Mouse (Mus musculus) cerebellum, adult 18-20 months (tissue): ENCODE data around the gene Mrpl11.
A peak's percentile ranks its signal among the peaks of the same experiment; 100 is the strongest.
"Not testable (repeated sequence)": the region's sequence is repeated elsewhere in the genome, so short reads cannot be mapped to it uniquely, and the experiment has no call there.

ENCODE experiments used
- DNase-seq, 2 experiments: peaks; one replicate each; pipeline ENCODE4 v3.0.0; 2021

Mrpl11 gene

DNA sequence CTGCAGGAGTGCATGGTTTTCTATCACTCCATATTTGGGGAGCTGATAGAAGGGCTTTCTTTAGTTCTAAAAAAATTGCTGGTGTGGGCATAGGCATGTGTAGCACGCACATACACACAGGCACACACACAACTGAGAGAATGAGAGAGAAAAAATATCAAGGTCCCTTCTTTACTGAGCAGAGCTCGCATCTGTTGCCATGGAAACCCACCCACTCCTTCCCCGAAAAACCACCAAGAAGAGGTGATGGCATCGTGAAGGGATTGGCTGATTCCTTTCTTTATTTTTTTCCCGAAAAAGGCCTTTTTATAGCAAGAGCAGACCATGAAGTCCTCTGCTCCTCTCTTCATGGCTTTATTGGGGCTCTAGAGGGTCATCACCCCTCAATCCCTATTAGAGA, 32.1 kb downstream of the Mrpl11 start:
- DNase-seq, result no peak

DNA sequence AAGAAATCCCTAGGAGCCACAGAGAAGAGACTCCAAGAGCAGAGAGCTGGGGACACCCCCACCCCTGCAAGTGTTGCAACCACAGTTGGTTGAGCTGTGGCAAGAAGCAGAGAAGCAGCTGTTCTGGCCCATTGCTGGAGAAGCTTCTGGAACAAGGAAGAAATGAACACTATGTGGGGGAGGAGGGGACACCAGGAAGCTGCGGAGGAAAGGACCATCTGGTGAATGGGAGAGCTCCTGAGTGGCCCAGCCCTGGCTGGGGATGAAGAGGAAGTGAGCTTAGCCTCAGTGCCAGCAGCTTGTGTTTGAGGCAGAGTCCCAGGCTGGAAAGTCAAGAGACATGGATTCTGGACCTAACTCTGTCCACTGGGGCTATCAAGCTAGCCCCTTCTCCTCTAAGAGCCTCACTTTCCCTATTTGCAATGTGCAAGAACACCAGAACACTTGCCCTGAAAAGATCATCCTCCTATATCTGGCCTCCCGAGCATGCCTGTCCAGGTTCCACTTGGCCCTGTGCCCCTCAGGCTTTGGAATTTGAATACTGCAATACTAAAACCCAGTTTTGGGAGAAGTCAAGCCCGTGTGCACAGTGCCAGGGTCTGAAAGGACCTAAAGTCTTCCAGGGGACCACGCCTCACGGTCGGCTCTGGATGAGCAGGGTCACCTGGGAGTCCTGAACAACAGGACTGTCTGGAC, 37.6 kb downstream of the Mrpl11 start:
- peak; percentile 50 to 59 for DNase-seq

DNA sequence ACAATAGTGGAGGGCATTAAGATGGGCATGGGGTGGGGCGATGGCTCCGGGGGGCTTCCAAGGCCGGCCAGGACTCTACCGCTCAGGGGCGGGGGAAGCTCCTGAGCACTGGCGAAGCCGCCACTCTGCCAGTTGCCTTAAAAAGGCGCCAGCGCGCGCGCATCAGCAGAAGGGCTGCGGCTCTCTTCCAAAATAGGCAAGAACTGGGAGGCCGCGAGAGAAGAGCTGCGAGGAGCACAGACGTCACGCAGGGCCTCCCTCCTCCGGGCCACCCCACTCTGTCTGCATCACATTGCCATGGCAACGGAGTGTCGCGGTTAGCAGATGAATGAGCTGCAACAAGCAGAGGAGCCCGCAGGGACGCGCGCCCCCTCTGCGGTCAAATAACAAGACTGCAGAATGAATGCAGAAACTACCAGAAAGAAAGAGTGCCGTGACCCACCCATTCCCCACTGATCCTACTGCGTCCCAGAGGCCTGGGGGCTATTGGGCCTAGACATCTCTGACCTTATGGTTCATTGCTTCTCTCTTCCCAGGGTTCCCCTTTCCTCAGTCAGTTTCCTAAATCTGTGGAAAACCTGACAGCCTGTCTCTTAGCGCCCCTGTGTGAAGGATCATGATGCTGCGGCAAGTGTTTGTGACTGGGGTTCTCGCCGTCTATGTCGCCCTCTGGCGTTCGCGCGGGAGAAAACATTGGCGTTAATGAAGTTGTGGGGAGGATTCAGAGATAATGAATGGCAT, 39.9 kb downstream of the Mrpl11 start:
- peak; percentile 90 to 91 for DNase-seq

DNA sequence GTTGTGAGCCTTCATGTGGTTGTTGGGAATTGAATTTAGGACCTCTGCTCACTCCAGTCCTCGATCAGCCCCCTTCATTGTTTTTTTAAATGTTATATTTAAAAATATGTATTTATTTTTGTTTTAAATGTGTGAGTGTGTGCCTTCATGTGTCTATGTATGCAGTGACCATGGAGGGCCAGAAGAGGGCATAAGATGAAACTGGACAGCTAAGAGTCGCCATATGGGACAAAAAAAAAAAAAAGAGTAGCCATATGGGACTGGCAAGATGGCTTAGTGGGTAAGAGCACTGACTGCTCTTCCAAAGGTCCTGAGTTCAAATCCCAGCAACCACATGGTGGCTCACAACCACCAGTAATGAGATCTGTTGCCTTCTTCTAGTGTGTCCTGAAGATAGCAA, 41.7 kb downstream of the Mrpl11 start:
- DNase-seq, result not testable (repeated sequence)

DNA sequence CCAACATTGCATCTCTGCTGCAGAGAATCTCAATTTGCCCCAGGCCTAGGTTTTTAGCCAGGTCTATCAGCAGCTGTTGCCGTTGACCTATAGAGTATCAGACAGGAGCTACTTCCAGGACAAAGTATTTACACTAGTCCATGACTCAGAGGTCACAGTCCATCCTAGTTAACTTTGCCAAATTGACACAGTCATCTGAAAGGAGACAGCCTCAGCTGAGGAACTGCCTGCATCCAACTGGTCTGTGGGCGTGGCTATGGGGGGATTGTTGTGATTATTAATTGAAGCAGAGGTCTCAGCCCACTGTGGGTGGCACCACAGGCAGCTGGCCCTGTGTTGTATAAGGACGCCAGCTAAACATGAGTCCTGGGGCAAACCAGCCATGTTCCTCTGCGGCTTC, 43.0 kb downstream of the Mrpl11 start:
- DNase-seq, result no peak

DNA sequence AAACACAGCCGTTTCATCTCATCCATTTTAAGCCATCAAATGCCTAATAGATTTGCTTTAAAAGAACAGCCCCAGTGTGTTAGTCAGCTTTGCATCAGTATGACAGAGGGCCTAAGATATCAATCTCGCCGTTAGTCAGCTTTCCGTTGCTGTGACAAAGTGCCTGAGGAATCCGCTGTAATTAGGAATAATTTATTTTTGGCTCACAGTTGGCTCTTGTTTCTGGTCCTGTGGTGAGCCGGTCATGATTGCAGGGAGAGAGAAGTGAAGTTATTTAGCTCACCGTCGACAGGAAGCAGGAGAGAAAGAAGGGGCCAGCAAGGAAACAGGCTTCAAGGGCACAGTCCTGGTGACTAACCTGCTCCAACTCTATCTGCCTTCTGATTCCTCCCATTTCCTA, 51.2 kb downstream of the Mrpl11 start:
- DNase-seq, result no peak

DNA sequence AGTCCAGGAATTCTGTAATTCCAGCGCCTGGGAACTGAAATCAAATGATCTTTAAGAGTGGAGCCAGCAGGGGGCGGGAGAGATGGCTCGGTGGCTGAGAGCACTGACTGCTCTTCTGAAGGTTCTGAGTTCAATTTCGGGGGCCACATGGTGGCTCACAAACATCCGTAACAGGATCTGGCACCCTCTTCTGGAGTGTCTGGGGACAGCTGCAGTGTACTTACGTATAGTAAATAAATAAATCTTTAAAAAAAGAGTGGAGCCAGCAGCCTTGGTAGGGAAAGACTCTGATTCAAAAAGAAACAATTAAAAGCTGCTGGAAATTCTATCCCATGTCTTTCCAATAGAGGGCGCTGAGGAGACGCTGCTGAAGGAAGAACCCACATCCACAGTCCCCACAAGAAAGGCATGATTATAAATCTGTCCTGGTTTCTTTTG, 53.0 kb downstream of the Mrpl11 start:
- peak; percentile 48 to 61 for DNase-seq

DNA sequence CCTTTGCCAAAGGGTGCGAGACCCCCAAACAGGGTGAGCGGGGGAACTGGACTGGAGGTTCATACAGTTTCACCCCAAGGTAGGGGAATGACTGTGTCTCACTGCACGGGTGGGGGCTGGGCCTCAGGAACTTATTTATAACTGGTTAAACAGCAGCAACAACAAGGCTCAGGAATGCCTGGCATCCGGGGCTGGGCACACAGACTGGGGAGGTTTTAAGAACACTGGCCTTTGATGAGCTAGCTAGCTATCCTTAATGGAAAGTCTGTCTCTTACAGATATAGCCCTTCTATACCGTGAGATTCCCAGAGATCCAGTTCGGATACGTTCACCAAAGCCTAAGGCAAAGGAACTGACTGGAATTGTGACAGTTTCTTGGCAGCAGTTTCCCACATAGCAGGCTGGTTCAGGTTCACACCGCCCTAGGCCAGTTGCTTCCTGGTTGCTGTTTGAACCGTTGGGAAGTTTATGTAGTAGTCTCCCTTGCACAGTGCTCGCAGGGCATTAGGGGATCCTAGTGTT, 54.3 kb downstream of the Mrpl11 start:
- DNase-seq, result no peak
